Mouse (Mus musculus): ENCODE results near the gene BC035044. TPM values are rescaled to one million over a fixed set of nuclear protein-coding genes. Genes with fewer than 3 reads are reported as not detected.
A peak's percentile ranks its signal among the peaks of the same experiment; 100 is the strongest.
"Not testable (repeated sequence)": the region's sequence is repeated elsewhere in the genome, so short reads cannot be mapped to it uniquely, and the experiment has no call there.

The BC035044 gene
- polyA plus RNA-seq, 1 experiment = not detected

- Histone ChIP-seq H3K9ac (ENCODE audit: low read depth, poor library complexity, severe bottlenecking) (peak overlapping the region; percentile 13; the same call in 1 of the 2 replicates), H3K27ac (ENCODE audit: insufficient read depth, low read length) (no peak overlapping the region), H3K4me1 (ENCODE audit: control insufficient read depth, insufficient read depth, low read length) (no peaks in the 10 kb centered on the region)
Measured at GRCm38 (mm10) chr6:128802557-128802956, 88.4 kb downstream of the BC035044 start.

GRCm38 (mm10) chr6:128800696-128801095, 90.2 kb downstream of the BC035044 start:
- not testable (repeated sequence) for H3K4me3 ChIP-seq (ENCODE audit: low read depth, low read length); H3K27me3 ChIP-seq (ENCODE audit: control insufficient read depth, insufficient read depth, low read length, poor library complexity, severe bottlenecking); H3K9me3 ChIP-seq (replicated peaks; ENCODE audit: control insufficient read depth, insufficient read depth, low read length, poor library complexity, severe bottlenecking); H3K4me1 ChIP-seq (ENCODE audit: control insufficient read depth, insufficient read depth, low read length); H3K27ac ChIP-seq (ENCODE audit: insufficient read depth, low read length); H3K9ac ChIP-seq (ENCODE audit: low read depth, poor library complexity, severe bottlenecking); H3K36me3 ChIP-seq (ENCODE audit: control insufficient read depth, insufficient read depth, low read length, poor library complexity, severe bottlenecking)

More at GRCm38 (mm10) chr6:128802557-128802956, 88.4 kb downstream of the BC035044 start:
- Histone ChIP-seq H3K9me3 (replicated peaks; ENCODE audit: control insufficient read depth, insufficient read depth, low read length, poor library complexity, severe bottlenecking) (no peaks in the 10 kb centered on the region; the same call in 1 of the 2 replicates), H3K36me3 (ENCODE audit: control insufficient read depth, insufficient read depth, low read length, poor library complexity, severe bottlenecking) (no peaks in the 10 kb centered on the region), H3K4me3 (ENCODE audit: low read depth, low read length) (peak overlapping the region; percentile 67), H3K27me3 (ENCODE audit: control insufficient read depth, insufficient read depth, low read length, poor library complexity, severe bottlenecking) (no peaks in the 10 kb centered on the region)
- TF ChIP-seq EP300 (IDR thresholded peaks at IDR 0.05; ENCODE audit: insufficient read depth, low read depth, low read length) (no peak), POLR2A (IDR thresholded peaks at IDR 0.05; ENCODE audit: insufficient read depth, low read length) (no peak), CTCF (IDR thresholded peaks at IDR 0.05; ENCODE audit: low read depth, low read length) (no peak)

GRCm38 (mm10) chr6:128799896-128800270, 91.0 kb downstream of the BC035044 start:
- Histone ChIP-seq H3K27ac (ENCODE audit: insufficient read depth, low read length) (no peak overlapping the region), H3K36me3 (ENCODE audit: control insufficient read depth, insufficient read depth, low read length, poor library complexity, severe bottlenecking) (no peaks in the 10 kb centered on the region), H3K4me1 (ENCODE audit: control insufficient read depth, insufficient read depth, low read length) (no peaks in the 10 kb centered on the region), H3K27me3 (ENCODE audit: control insufficient read depth, insufficient read depth, low read length, poor library complexity, severe bottlenecking) (no peaks in the 10 kb centered on the region), H3K4me3 (ENCODE audit: low read depth, low read length) (peak overlapping the region; percentile 41), H3K9ac (ENCODE audit: low read depth, poor library complexity, severe bottlenecking) (peak overlapping the region; percentile 69; the same call in 1 of the 2 replicates), H3K9me3 (replicated peaks; ENCODE audit: control insufficient read depth, insufficient read depth, low read length, poor library complexity, severe bottlenecking) (no peaks in the 10 kb centered on the region)
- no peak for TF ChIP-seq POLR2A (IDR thresholded peaks at IDR 0.05; ENCODE audit: insufficient read depth, low read length)

GRCm38 (mm10) chr6:128799144-128799895, 91.6 kb downstream of the BC035044 start:
- H3K27me3 ChIP-seq (ENCODE audit: control insufficient read depth, insufficient read depth, low read length, poor library complexity, severe bottlenecking); H3K4me1 ChIP-seq (ENCODE audit: control insufficient read depth, insufficient read depth, low read length); H3K9me3 ChIP-seq (replicated peaks; ENCODE audit: control insufficient read depth, insufficient read depth, low read length, poor library complexity, severe bottlenecking); H3K36me3 ChIP-seq (ENCODE audit: control insufficient read depth, insufficient read depth, low read length, poor library complexity, severe bottlenecking): not testable (repeated sequence)
- peak overlapping the region; percentile 93 for H3K4me3 ChIP-seq (ENCODE audit: low read depth, low read length)
- H3K27ac ChIP-seq (ENCODE audit: insufficient read depth, low read length) = peak overlapping the region; percentile 45; the same call in 1 of the 2 replicates
- TF ChIP-seq EP300 (IDR thresholded peaks at IDR 0.05; ENCODE audit: insufficient read depth, low read depth, low read length) = 0 out of 2 replicates have a peak, but pooled peaks have one; percentile 61
- TF ChIP-seq CTCF (IDR thresholded peaks at IDR 0.05; ENCODE audit: low read depth, low read length) = peak; percentile 41
- H3K9ac ChIP-seq (ENCODE audit: low read depth, poor library complexity, severe bottlenecking) = peak overlapping the region; percentile 69

Other genes starting within 250 kb of the BC035044 start
- not detected in 2 replicates for gene Clec2h, start 228.7 kb downstream of the BC035044 start, polyA plus RNA-seq (2011; ENCODE audit: insufficient read depth, insufficient read length, low read depth, missing spikeins)
- gene Klrb1, start 168.1 kb downstream of the BC035044 start, polyA plus RNA-seq (2011; ENCODE audit: insufficient read depth, insufficient read length, low read depth, missing spikeins) = not detected in 2 replicates
- gene Klrb1c, start 101.9 kb downstream of the BC035044 start, polyA plus RNA-seq (2011; ENCODE audit: insufficient read depth, insufficient read length, low read depth, missing spikeins) = not detected in 2 replicates
- gene Gm44511, start 64.8 kb downstream of the BC035044 start, polyA plus RNA-seq (2011; ENCODE audit: insufficient read depth, insufficient read length, low read depth, missing spikeins) = not detected in 2 replicates
- gene Klrb1b, start 64.8 kb downstream of the BC035044 start, polyA plus RNA-seq (2011; ENCODE audit: insufficient read depth, insufficient read length, low read depth, missing spikeins) = not detected in 2 replicates
- gene Clec2i, start 3.5 kb downstream of the BC035044 start, polyA plus RNA-seq (2011; ENCODE audit: insufficient read depth, insufficient read length, low read depth, missing spikeins) = not detected in 2 replicates
- gene Clec2g, start 43.3 kb upstream of the BC035044 start, polyA plus RNA-seq (2011; ENCODE audit: insufficient read depth, insufficient read length, low read depth, missing spikeins) = not detected in 2 replicates
- gene Klrb1f, start 154.8 kb upstream of the BC035044 start, polyA plus RNA-seq (2011; ENCODE audit: insufficient read depth, insufficient read length, low read depth, missing spikeins) = not detected in 2 replicates
- 0.43 and 0.48 TPM in 2 replicates for gene Clec2e, start 209.8 kb upstream of the BC035044 start, polyA plus RNA-seq (2011; ENCODE audit: insufficient read depth, insufficient read length, low read depth, missing spikeins)

Data from ES-Bruce4 (cell line).